Mouse (Mus musculus) limb, embryonic 10.5 days (tissue): ENCODE results near the gene Olfr1389. TPM values are rescaled to one million over a fixed set of nuclear protein-coding genes. Genes with fewer than 3 reads are reported as not detected.

Experiments
- polyA plus RNA-seq: library from polyadenylated mRNA; unstranded; fragments of >200 nt; fragmentation: Nextera tagmentation; extraction: Ambion mirVana; gene quantifications from 2 replicates; pipeline ENCODE4 v1.2.1, GENCODE M21; 2016

The Olfr1389 gene
- polyA plus RNA-seq, 1 experiment from 2014 or later: not detected

Other genes starting within 250 kb of the Olfr1389 start
- 0.34 TPM in 1 of 2 replicates, not detected in the other for gene Btnl9, start 235.9 kb upstream of the Olfr1389 start, polyA plus RNA-seq
- gene Zfp62, start 219.8 kb upstream of the Olfr1389 start, polyA plus RNA-seq: 34.6 and 48.3 TPM in 2 replicates
- 40.0 and 46.0 TPM in 2 replicates for gene Mgat1, start 178.9 kb upstream of the Olfr1389 start, polyA plus RNA-seq
- gene Olfr1393, start 144.8 kb upstream of the Olfr1389 start, polyA plus RNA-seq: not detected in 2 replicates
- not detected in 2 replicates for gene Olfr1392, start 137.8 kb upstream of the Olfr1389 start, polyA plus RNA-seq
- not detected in 2 replicates for gene Olfr10, start 118.3 kb upstream of the Olfr1389 start, polyA plus RNA-seq
- gene Olfr1391, start 100.3 kb upstream of the Olfr1389 start, polyA plus RNA-seq: not detected in 2 replicates
- gene Olfr1390, start 87.9 kb upstream of the Olfr1389 start, polyA plus RNA-seq: not detected in 2 replicates
- 0.09 and 0.10 TPM in 2 replicates for gene Olfr1388, start 13.6 kb downstream of the Olfr1389 start, polyA plus RNA-seq
- not detected in 2 replicates for gene Olfr1387, start 32.3 kb downstream of the Olfr1389 start, polyA plus RNA-seq
- not detected in 2 replicates for gene Olfr1386, start 42.0 kb downstream of the Olfr1389 start, polyA plus RNA-seq
- gene Olfr1385, start 66.0 kb downstream of the Olfr1389 start, polyA plus RNA-seq: not detected in 2 replicates
- gene Olfr1384, start 83.7 kb downstream of the Olfr1389 start, polyA plus RNA-seq: not detected in 2 replicates
- gene Olfr1383, start 96.6 kb downstream of the Olfr1389 start, polyA plus RNA-seq: not detected in 2 replicates
- not detected in 2 replicates for gene Olfr1382, start 105.2 kb downstream of the Olfr1389 start, polyA plus RNA-seq
- gene Olfr1381, start 120.4 kb downstream of the Olfr1389 start, polyA plus RNA-seq: not detected in 2 replicates
- gene Olfr1380, start 133.8 kb downstream of the Olfr1389 start, polyA plus RNA-seq: not detected in 2 replicates
- gene Flt4, start 186.2 kb downstream of the Olfr1389 start, polyA plus RNA-seq: 6.4 and 6.6 TPM in 2 replicates
- not detected in 2 replicates for gene Scgb3a1, start 240.5 kb downstream of the Olfr1389 start, polyA plus RNA-seq